Mouse (Mus musculus) brain, embryonic 14.5 days (tissue): ENCODE measurements around the gene Adamtsl2. TPM values are rescaled to one million over a fixed set of nuclear protein-coding genes. Genes with fewer than 3 reads are reported as not detected.
A peak's percentile ranks its signal among the peaks of the same experiment; 100 is the strongest.

Experiments
- DNase-seq: peaks from one replicate; pipeline ENCODE4 v3.0.0-alpha.2; 2011; ENCODE audit warnings: low read depth
- CTCF ChIP-seq: fragments of 200-500 bp; IDR thresholded peaks from 2 replicates; pipeline ENCODE4 v1.5.1; 2012; ENCODE audit warnings: inconsistent platforms, mild to moderate bottlenecking, moderate library complexity, borderline replicate concordance; ENCODE audit not compliant: insufficient read depth, insufficient read length; ENCODE audit errors: extremely low read depth
- POLR2A ChIP-seq: fragments of 200-500 bp; IDR thresholded peaks from 2 replicates; pipeline ENCODE4 v1.6.1; 2012; ENCODE audit warnings: mild to moderate bottlenecking, inconsistent platforms, borderline replicate concordance; ENCODE audit not compliant: poor library complexity, insufficient read depth, insufficient read length, severe bottlenecking; ENCODE audit errors: extremely low read depth
- polyA plus RNA-seq: library from polyadenylated mRNA; depleted of rRNA; stranded (reverse); fragments of >200 nt; gene quantifications from 2 replicates; pipeline ENCODE4 v1.2.3, GENCODE M21; 2012

Adamtsl2 gene
- polyA plus RNA-seq, 1 experiment: 14.3 TPM

GRCm38 (mm10) chr2:27121626-27122355 is 42.6 kb downstream of the Adamtsl2 start:
- peak; percentile 73 for DNase-seq
- no peak for TF ChIP-seq POLR2A
- no peak for TF ChIP-seq CTCF

DNA sequence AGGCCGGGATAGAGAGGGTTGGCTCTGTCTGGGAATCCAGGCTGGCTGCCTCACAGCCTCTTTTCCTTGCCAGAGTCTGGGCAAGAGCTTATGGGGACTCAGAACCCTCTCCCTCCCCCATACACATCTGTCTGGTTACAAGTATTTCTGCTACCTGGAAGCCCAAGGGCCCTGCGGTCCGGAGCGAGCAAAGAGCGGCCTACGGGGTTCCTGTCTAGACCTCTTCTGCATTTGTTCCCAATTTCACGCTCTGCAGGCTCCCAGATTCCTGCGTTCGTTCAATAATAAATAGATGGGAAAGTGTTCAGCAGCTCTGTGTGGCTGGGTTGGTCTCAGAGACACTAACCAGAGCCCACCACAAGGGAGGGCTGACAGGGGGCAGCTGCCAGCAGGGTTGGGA is 43.4 kb downstream of the Adamtsl2 start:
- peak; percentile 7 for DNase-seq
- TF ChIP-seq CTCF (no peak), POLR2A (no peak)

- TF ChIP-seq POLR2A (no peak), CTCF (no peak)
- DNase-seq: no peak
Measured at GRCm38 (mm10) chr2:27123121-27123520, 43.9 kb downstream of the Adamtsl2 start.

DNA sequence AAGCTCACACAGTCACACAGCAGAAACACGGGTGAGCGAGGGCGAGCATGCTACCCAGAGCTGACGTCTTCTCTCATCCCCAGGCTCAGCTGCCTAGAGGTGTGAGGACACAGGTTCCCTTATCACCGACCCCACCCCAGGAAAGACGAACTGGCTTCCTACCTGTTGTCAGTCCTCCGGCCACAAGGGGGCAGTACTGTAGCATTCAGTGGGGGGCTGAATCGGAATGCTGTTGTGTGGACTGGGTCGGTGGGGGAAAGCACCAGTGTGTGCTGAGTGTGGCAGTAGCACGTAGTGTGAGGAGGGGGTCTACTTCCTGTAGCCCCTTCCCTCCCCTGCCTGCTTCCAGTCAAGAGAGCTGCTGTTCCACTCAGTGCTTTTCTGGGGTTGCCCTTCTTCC is 46.8 kb downstream of the Adamtsl2 start:
- no peak for DNase-seq

GRCm38 (mm10) chr2:27126496-27126895 is 47.3 kb downstream of the Adamtsl2 start:
- DNase-seq: no peak
- TF ChIP-seq CTCF (no peak), POLR2A (no peak)

More for the DNA sequence above, 46.8 kb downstream of the Adamtsl2 start:
- TF ChIP-seq POLR2A (no peak), CTCF (peak; percentile 60; the same call in 1 of the 2 replicates)

DNA sequence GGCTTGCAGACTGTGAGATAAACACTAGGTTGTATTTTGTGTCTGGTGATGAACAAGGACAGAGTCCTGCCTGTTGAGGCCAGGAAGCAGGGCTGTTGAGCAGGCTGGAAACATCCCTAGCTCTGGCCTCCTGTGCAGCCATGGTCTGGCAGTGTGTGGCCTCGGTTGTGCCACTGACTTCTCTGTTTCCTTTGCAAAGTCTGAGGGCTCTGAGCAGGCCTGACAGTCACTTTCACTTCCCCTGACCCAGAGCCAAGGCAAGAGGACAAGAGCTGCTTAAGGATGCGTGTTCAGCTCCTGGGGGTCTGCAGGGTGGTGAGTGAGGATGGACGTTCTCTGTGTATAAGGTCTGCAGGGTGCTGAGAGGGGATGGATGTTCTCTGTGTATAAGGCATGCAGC is 49.8 kb downstream of the Adamtsl2 start:
- no peak for DNase-seq
- TF ChIP-seq POLR2A: no peak
- TF ChIP-seq CTCF: no peak

GRCm38 (mm10) chr2:27135935-27136334 is 56.8 kb downstream of the Adamtsl2 start:
- no peak for DNase-seq
- no peak for TF ChIP-seq CTCF
- TF ChIP-seq POLR2A: no peak

GRCm38 (mm10) chr2:27136336-27136735 is 57.2 kb downstream of the Adamtsl2 start:
- TF ChIP-seq CTCF (no peak), POLR2A (no peak)
- DNase-seq: no peak

GRCm38 (mm10) chr2:27136789-27137188 is 57.6 kb downstream of the Adamtsl2 start:
- DNase-seq: no peak
- no peak for TF ChIP-seq CTCF
- no peak for TF ChIP-seq POLR2A

DNA sequence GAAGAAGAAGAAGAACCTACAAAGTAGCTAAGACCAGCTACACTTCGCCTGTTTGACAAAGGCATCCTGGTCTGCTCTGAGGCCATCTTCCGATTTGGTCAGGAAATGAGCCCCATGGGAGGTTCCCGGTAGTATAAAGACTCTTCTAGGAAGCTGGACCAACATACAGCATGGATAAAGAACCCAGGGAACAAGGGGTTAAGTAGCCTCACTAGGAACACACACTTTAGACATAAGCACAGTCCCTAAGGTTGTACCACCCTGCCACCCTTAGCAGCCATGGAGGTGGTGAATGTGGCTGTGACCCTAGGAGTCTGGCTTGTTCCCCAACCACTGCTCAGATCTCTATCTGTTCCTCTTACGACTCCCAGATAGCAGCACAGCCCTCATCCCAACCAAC is 59.2 kb downstream of the Adamtsl2 start:
- DNase-seq: no peak
- no peak for TF ChIP-seq CTCF
- TF ChIP-seq POLR2A: no peak

- peak; percentile 69 for DNase-seq
- TF ChIP-seq CTCF (no peak), POLR2A (0 out of 2 replicates have a peak, but pooled peaks have one; percentile 9)
Measured at GRCm38 (mm10) chr2:27141950-27142693, 62.9 kb downstream of the Adamtsl2 start, which contains the start of gene Fam163b. Fam163b (minus strand) TSS chr2:27142491.
